Mouse (Mus musculus) MEL (cell line): ENCODE data around the gene Itgb1bp1.

ENCODE experiments used
- CTCF ChIP-seq, 3 experiments: IDR thresholded peaks in 2 of 3; conservative IDR thresholded peaks in 1 of 3; 2 replicates each; pipeline ENCODE4 v1.5.1; 2011 to 2012; ENCODE audit warnings: low read length in 3 of 3, low read depth in 2 of 3, mild to moderate bottlenecking in 2 of 3, improper control_type of control experiment in 1 of 3, inconsistent platforms in 1 of 3, mixed read lengths in 1 of 3, moderate library complexity in 1 of 3; ENCODE audit not compliant: control insufficient read depth in 1 of 3, insufficient read depth in 1 of 3, poor library complexity in 1 of 3, severe bottlenecking in 1 of 3
- ELF1 ChIP-seq: IDR thresholded peaks from 2 replicates; pipeline ENCODE4 v1.6.1; 2014; ENCODE audit warnings: low read depth, mild to moderate bottlenecking, inconsistent platforms, low read length, improper control_type of control experiment, moderate library complexity
- MAFK ChIP-seq: IDR thresholded peaks from 2 replicates; pipeline ENCODE4 v1.6.1; 2011; ENCODE audit warnings: low read depth, mild to moderate bottlenecking, low read length, improper control_type of control experiment, borderline replicate concordance
- MAX ChIP-seq: IDR thresholded peaks from 2 replicates; pipeline ENCODE4 v1.6.1; 2011; ENCODE audit warnings: low read length, improper control_type of control experiment
- MAZ ChIP-seq: IDR thresholded peaks from 2 replicates; pipeline ENCODE4 v1.6.1; 2012; ENCODE audit warnings: low read depth, mild to moderate bottlenecking, inconsistent platforms, low read length, improper control_type of control experiment
- MEF2A ChIP-seq: IDR thresholded peaks from 2 replicates; pipeline ENCODE4 v1.6.1; 2014; ENCODE audit warnings: low read depth, mild to moderate bottlenecking, inconsistent platforms, low read length, improper control_type of control experiment; ENCODE audit not compliant: poor library complexity, insufficient replicate concordance, severe bottlenecking; ENCODE audit errors: extremely low read depth
- NRF1 ChIP-seq: IDR thresholded peaks from 2 replicates; pipeline ENCODE4 v1.6.1; 2014; ENCODE audit warnings: low read depth, mild to moderate bottlenecking, inconsistent platforms, low read length, improper control_type of control experiment, moderate library complexity; ENCODE audit not compliant: poor library complexity, insufficient read depth, severe bottlenecking
- POLR2A ChIP-seq, 2 experiments: IDR thresholded peaks; 2 replicates each; pipeline ENCODE4 v1.6.1; 2011 to 2012; ENCODE audit warnings: low read length in 2 of 2, mild to moderate bottlenecking in 2 of 2, control low read depth in 1 of 2, improper control_type of control experiment in 1 of 2, low read depth in 1 of 2, moderate library complexity in 1 of 2; ENCODE audit not compliant: control insufficient read depth in 1 of 2, insufficient read depth in 1 of 2, poor library complexity in 1 of 2
- RCOR1 ChIP-seq: IDR thresholded peaks from 2 replicates; pipeline ENCODE4 v1.6.1; 2012; ENCODE audit warnings: low read depth, mild to moderate bottlenecking, inconsistent platforms, low read length, improper control_type of control experiment
- SMC3 ChIP-seq: IDR thresholded peaks from 2 replicates; pipeline ENCODE4 v1.6.1; 2011; ENCODE audit warnings: low read depth, low read length, improper control_type of control experiment
- USF1 ChIP-seq: IDR thresholded peaks from 2 replicates; pipeline ENCODE4 v1.6.1; 2014; ENCODE audit warnings: low read depth, mild to moderate bottlenecking, inconsistent platforms, low read length, improper control_type of control experiment, moderate library complexity

- TF ChIP-seq USF1 (no peak), MAZ (no peak), POLR2A (IDR thresholded peaks at IDR 0.05; ENCODE audit: control insufficient read depth in 1 of 2, insufficient read depth in 1 of 2, low read depth in 1 of 2, low read length in 2 of 2, poor library complexity in 1 of 2) (no peak), MEF2A (no peak), MAX (no peak), SMC3 (no peak), CTCF (IDR thresholded peaks at IDR 0.05 in 2 of 3, conservative IDR thresholded peaks at IDR 0.05 in 1 of 3; ENCODE audit: control insufficient read depth in 1 of 3, insufficient read depth in 1 of 3, low read depth in 2 of 3, low read length in 3 of 3, poor library complexity in 1 of 3, severe bottlenecking in 1 of 3) (no peak), RCOR1 (no peak), MAFK (no peak), ELF1 (no peak), NRF1 (no peak)
These were observed 85.5 kb downstream of the Itgb1bp1 start for GRCm38 (mm10) chr12:21200613-21201012.
